Mouse (Mus musculus) kidney, adult 2 months (tissue): Measurements from ENCODE around the gene Ubl4a. TPM values are rescaled to one million over a fixed set of nuclear protein-coding genes. Genes with fewer than 3 reads are reported as not detected.

Experiments
- DNase-seq: peaks from one replicate; pipeline ENCODE4 v3.0.0; 2021
- H3K27ac ChIP-seq: fragments of 200-500 bp; 2 replicates; pipeline ENCODE4 v1.5.1; 2012; ENCODE audit warnings: low read depth, low read length, control low read depth, inconsistent platforms; ENCODE audit not compliant: insufficient read depth
- H3K27me3 ChIP-seq: fragments of 200-500 bp; replicated peaks from 2 replicates; pipeline ENCODE4 v1.6.1; 2012; ENCODE audit warnings: mild to moderate bottlenecking, moderate library complexity, low read length, inconsistent platforms; ENCODE audit not compliant: control insufficient read depth, insufficient read depth
- H3K36me3 ChIP-seq: fragments of 200-500 bp; 2 replicates; pipeline ENCODE4 v1.6.1; 2012; ENCODE audit warnings: mild to moderate bottlenecking, moderate library complexity, low read length, inconsistent platforms; ENCODE audit not compliant: control insufficient read depth, insufficient read depth
- H3K4me1 ChIP-seq: fragments of 200-500 bp; 2 replicates; pipeline ENCODE4 v1.6.1; 2011; ENCODE audit warnings: low read length; ENCODE audit not compliant: control insufficient read depth, insufficient read depth
- H3K4me3 ChIP-seq: fragments of 200-500 bp; 2 replicates; pipeline ENCODE4 v1.5.1; 2011; ENCODE audit warnings: mild to moderate bottlenecking, low read depth, low read length, control low read depth; ENCODE audit not compliant: insufficient read depth
- CTCF ChIP-seq: fragments of 200-500 bp; conservative IDR thresholded peaks from 2 replicates; pipeline ENCODE4 v1.5.1; 2011; ENCODE audit warnings: low read depth, mild to moderate bottlenecking, control low read depth, low read length, moderate library complexity, mixed read lengths; ENCODE audit not compliant: insufficient read depth, insufficient read length
- POLR2A ChIP-seq: fragments of 200-500 bp; IDR thresholded peaks from one replicate; pipeline ENCODE4 v1.6.1; 2011; ENCODE audit warnings: low read depth, low read length, control low read depth
- WGBS: fragments of 180-500 bp; shearing (Covaris S2); methylation state at CpG from one replicate; pipeline ENCODE4 v1.1.7; 2018; 5-methylcytosine and 5-hydroxymethylcytosine counted together
- polyA plus RNA-seq: library from polyadenylated mRNA; depleted of rRNA; stranded (reverse); fragments of >200 nt; gene quantifications from 2 replicates; pipeline ENCODE4 v1.2.3, GENCODE M21; 2012; rRNA removed

Gene Ubl4a
- polyA plus RNA-seq, result 43.3 and 50.4 TPM in 2 replicates

DNA sequence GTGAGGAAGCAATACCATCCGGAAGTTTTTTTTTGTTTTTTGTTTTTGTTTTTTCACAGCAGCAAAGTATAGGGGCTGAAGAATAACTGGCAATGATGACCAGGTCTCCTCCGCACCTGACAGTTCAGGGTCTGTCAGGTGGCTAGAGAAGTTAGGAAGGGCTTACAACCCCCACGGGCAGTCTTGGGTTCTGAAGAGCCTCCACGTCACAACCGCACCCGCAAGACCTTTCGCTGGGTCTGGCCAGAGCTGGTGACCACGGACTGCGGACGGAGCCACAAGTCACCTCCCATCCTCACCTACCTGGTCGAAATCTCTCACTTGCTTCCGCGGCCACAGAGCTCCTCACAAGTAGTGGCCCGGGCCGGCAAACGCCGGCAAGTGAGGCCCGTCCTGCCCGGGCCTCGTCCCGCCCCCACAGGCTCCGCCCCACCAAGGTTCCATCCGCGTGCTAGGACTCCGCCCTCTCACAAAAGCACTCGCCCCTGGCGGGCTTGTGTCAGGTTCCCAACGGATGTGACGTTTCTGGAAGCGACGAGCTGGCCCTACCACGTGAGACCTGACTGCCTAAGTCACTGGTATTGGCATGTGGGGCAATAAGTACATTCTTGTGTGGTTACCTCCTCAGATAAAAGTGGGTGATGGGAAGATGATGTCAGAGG lies at the start of gene Ubl4a, which contains the start of gene Slc10a3:
Ubl4a (minus strand) TSS at position 331 of the 662 bp plus-strand sequence.
Slc10a3 (minus strand) TSS at position 462 of the 662 bp plus-strand sequence.
- Histone ChIP-seq H3K27ac (peak within 1 kb of the TSS; percentile 25; the same call in 1 of the 2 replicates), H3K4me1 (peaks cover 4% of the 10 kb centered on the region; the same call in 1 of the 2 replicates), H3K4me3 (peak within 1 kb of the TSS; percentile 69), H3K36me3 (no peaks in the 10 kb centered on the region), H3K27me3 (no peaks in the 10 kb centered on the region)
- DNase-seq, result peak; percentile 94
- TF ChIP-seq POLR2A (peak; percentile 27), CTCF (no peak)
- under 1% methylated on average over 30 of the region's 32 CpGs for WGBS

DNA sequence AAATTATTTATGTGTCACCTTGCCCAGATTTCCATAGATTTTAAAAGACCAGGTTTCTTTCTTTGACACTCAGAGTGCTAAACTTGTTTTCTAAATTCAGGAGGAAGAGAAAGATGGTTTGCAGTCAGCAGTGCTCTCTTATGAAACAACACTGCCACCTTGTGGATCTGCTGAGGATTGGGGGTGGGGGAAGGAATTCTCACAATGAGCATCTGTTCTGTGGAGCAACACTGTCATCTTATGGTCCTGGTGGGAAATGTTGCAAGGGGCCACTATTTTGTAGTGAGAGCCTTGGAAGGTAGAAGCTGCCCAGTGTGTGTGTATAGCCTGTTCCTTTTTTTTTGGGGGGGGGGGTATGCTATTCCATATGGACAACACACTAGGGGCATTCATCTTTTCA lies 40.4 kb upstream of the Ubl4a start:
- TF ChIP-seq CTCF, result peak; percentile 89
- TF ChIP-seq POLR2A, result no peak
- no peaks in the 10 kb centered on the region for H3K36me3 ChIP-seq
- H3K4me1 ChIP-seq, result no peaks in the 10 kb centered on the region
- no peaks in the 10 kb centered on the region for H3K27me3 ChIP-seq
- H3K27ac ChIP-seq, result no peak overlapping the region
- DNase-seq, result peak; percentile 77
- H3K4me3 ChIP-seq, result no peak overlapping the region

DNA sequence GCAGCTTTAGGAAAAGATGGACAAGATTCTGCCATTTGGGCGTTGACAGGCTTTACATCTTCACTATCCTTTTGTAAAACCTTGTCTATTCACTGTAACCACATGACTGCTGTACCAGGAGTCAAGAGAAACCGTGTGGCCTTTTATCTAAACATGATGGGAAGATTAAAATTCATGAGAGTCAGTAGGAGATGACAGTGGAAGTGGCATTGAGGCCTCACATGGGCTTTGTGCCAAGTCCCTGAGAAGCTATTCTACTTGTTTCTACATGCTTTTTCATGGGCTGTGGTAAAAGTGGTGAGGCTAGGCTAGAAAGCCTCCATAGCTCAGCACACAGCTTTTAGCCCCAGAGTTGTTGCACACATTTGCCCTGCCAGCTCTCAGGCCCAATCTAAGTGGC lies 35.3 kb upstream of the Ubl4a start:
- DNase-seq, result no peak
- WGBS, result 62% methylated on average over 2 of the region's 2 CpGs
- TF ChIP-seq POLR2A, result no peak
- no peak for TF ChIP-seq CTCF
- no peak overlapping the region for H3K27ac ChIP-seq
- H3K4me3 ChIP-seq, result no peak overlapping the region
- H3K36me3 ChIP-seq, result no peaks in the 10 kb centered on the region
- H3K4me1 ChIP-seq, result no peaks in the 10 kb centered on the region
- no peaks in the 10 kb centered on the region for H3K27me3 ChIP-seq

DNA sequence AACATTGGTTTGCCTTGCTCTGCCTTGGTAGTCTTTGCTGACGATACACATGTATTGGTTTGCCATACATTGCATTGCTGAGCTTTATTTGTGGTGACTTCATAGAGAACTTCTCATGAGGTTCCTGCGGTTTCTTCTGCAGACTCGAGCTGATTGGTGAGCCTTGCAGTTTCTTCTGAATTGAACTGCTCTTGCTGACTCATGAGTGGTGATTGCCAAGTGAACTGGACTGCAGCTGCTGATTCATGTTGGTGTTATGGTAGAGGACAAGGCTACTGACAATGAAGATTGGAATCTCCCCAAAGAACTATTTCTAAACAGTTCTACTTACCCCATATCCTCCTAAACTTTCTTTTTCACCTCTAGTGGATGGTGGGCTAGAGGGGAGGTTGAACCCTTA lies 27.1 kb upstream of the Ubl4a start:
- 74% methylated on average over 3 of the region's 3 CpGs for whole genome bisulfite sequencing
- H3K4me3 ChIP-seq, result no peak overlapping the region
- DNase-seq, result no peak
- TF ChIP-seq CTCF (no peak), POLR2A (no peak)
- H3K36me3 ChIP-seq, result no peaks in the 10 kb centered on the region
- H3K4me1 ChIP-seq, result no peaks in the 10 kb centered on the region
- H3K27me3 ChIP-seq, result no peaks in the 10 kb centered on the region
- H3K27ac ChIP-seq, result no peak overlapping the region

DNA sequence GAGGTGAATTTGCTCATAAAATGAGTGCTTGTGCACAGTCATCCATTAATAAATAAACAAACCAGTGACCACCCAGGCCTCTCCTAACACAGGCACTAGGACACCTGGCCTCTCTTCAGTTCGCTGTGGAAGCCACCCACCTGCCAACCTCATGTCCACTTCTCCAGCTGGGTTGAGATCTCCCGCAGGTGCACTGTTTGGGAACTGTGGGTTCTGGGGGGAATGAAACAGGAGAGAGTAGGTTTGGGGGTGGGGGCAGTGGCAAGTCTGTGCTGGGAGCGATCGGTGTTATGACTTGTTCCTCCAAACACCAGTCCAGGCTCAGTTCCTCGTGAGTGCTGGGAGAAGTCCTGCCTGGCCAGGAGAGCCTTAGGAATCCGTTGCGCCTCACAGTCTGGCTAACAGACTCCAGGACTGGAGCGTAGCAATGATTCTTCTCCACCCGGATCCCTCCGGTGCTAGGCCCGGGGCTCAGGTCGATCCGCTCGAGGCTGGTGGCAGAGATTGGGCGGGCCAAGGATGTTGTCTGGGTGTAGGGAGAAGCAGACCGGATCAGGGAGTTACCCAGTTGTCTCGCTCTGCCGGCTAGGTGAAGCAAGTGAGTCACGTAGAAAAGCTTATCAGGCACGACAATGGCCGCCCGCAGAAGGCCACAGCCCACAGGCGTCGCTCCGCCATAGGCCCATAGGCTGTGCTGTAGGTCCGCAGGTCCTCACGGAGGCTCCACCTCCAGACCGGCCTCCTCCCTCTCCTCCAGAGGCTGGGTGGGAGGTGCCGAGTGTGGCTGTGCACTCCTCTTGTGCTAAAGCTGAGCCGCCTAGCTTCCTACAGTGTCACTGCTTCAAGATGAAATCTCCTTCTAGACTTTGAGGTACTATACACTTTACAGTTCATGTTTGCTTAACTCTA lies 19.8 kb upstream of the Ubl4a start, which contains the start of the genes Fam3a and Ikbkg:
Fam3a (minus strand) TSS at position 738 of the 909 bp plus-strand sequence.
Ikbkg (plus strand) TSS at position 756 of the 909 bp plus-strand sequence.
- TF ChIP-seq CTCF, result peak; percentile 55
- TF ChIP-seq POLR2A, result peak; percentile 55
- Histone ChIP-seq H3K4me3 (peak within 1 kb of the TSS; percentile 60), H3K4me1 (no peaks in the 10 kb centered on the region; the same call in 1 of the 2 replicates), H3K36me3 (no peaks in the 10 kb centered on the region), H3K27ac (peak within 1 kb of the TSS; percentile 63), H3K27me3 (no peaks in the 10 kb centered on the region)
- peak; percentile 91 for DNase-seq
- WGBS, result 0% methylated on average over 27 of the region's 30 CpGs

DNA sequence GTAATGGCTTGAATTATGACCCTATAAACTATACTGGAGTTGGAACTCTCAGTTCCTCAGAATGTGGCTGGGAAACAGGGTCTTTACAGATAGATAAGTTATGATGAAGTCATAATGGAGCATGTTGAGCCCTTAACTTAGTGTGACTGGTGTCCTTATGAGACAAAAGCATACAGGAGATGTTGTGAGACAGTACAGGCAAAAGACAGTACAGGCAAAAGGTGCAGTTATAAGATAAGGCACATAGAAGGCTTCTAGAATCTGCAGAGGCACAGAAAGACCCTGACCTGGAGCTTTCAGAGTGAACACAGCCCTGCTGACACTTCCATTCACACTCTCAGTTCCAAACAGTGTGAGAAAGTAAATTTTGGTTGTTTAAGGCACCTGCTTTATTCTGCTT lies 15.1 kb upstream of the Ubl4a start:
- H3K4me1 ChIP-seq, result no peaks in the 10 kb centered on the region; the same call in 1 of the 2 replicates
- no peak for TF ChIP-seq CTCF
- no peak for TF ChIP-seq POLR2A

DNA sequence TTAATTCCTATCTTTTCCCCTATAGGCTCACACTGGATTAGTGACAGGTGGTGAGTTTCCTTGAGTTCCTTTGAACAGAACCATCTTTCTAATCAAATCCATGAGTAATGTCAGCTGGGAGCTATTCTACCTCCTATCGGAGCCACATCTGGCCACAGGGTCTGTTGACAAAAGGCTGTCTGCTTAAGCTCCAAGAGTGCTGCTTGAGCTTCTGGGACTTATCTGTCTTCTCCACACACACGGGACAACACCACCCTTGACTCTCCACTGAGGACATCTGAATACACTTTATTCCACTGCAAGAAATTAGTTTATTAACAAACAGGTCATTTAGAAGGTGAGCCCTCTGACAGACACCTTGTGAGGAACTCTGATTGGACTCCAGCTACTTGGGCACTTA lies 11.4 kb upstream of the Ubl4a start:
- H3K4me3 ChIP-seq, result no peak overlapping the region
- DNase-seq, result no peak
- WGBS, result 97% methylated on average over 2 of the region's 2 CpGs
- no peaks in the 10 kb centered on the region for H3K27me3 ChIP-seq
- H3K36me3 ChIP-seq, result no peaks in the 10 kb centered on the region
- no peaks in the 10 kb centered on the region for H3K4me1 ChIP-seq
- H3K27ac ChIP-seq, result no peak overlapping the region
- TF ChIP-seq CTCF, result no peak
- TF ChIP-seq POLR2A, result no peak

More for the DNA sequence above, 15.1 kb upstream of the Ubl4a start:
- H3K27me3 ChIP-seq, result no peaks in the 10 kb centered on the region
- no peak for DNase-seq
- no peaks in the 10 kb centered on the region for H3K36me3 ChIP-seq
- no peak overlapping the region for H3K27ac ChIP-seq
- H3K4me3 ChIP-seq, result no peak overlapping the region
